Mouse (Mus musculus) thymus, postnatal 25 days (tissue): ENCODE measurements around the gene Flt4.
"Not testable (repeated sequence)": the region's sequence is repeated elsewhere in the genome, so short reads cannot be mapped to it uniquely, and the experiment has no call there.

ENCODE experiments used
- DNase-seq: peaks from one replicate; pipeline ENCODE4 v3.0.0; 2022

The Flt4 gene

GRCm38 (mm10) chr11:49608938-49609867, at the start of gene Flt4:
TSS of gene Flt4 (plus strand) at chr11:49609263.
- DNase-seq: not testable (repeated sequence)

GRCm38 (mm10) chr11:49575054-49575453, 34.0 kb upstream of the Flt4 start:
- DNase-seq: not testable (repeated sequence)

- DNase-seq: not testable (repeated sequence)
Measured at GRCm38 (mm10) chr11:49580452-49580851, 28.6 kb upstream of the Flt4 start.

GRCm38 (mm10) chr11:49590213-49590612, 18.9 kb upstream of the Flt4 start:
- DNase-seq: no peak

GRCm38 (mm10) chr11:49597149-49597548, 11.9 kb upstream of the Flt4 start:
- DNase-seq: not testable (repeated sequence)

GRCm38 (mm10) chr11:49608306-49608705, 757 bp upstream of the Flt4 start:
- DNase-seq: not testable (repeated sequence)

GRCm38 (mm10) chr11:49609868-49610824, 1.1 kb downstream of the Flt4 start:
- DNase-seq: not testable (repeated sequence)

GRCm38 (mm10) chr11:49611349-49611748, 2.3 kb downstream of the Flt4 start:
- DNase-seq: not testable (repeated sequence)

GRCm38 (mm10) chr11:49612154-49612553, 3.1 kb downstream of the Flt4 start:
- no peak for DNase-seq

- no peak for DNase-seq
Measured at GRCm38 (mm10) chr11:49613349-49613748, 4.3 kb downstream of the Flt4 start.

GRCm38 (mm10) chr11:49615856-49616725, 7.0 kb downstream of the Flt4 start:
- DNase-seq: no peak

GRCm38 (mm10) chr11:49618476-49618875, 9.4 kb downstream of the Flt4 start:
- no peak for DNase-seq

- DNase-seq: no peak
Measured at GRCm38 (mm10) chr11:49621953-49622352, 12.9 kb downstream of the Flt4 start.

- no peak for DNase-seq
Measured at GRCm38 (mm10) chr11:49624156-49624555, 15.1 kb downstream of the Flt4 start.

- no peak for DNase-seq
Measured at GRCm38 (mm10) chr11:49625863-49626262, 16.8 kb downstream of the Flt4 start.

GRCm38 (mm10) chr11:49626748-49627147, 17.7 kb downstream of the Flt4 start:
- DNase-seq: no peak

GRCm38 (mm10) chr11:49631154-49631553, 22.1 kb downstream of the Flt4 start:
- DNase-seq: no peak

GRCm38 (mm10) chr11:49632256-49632655, 23.2 kb downstream of the Flt4 start:
- no peak for DNase-seq

- no peak for DNase-seq
Measured at GRCm38 (mm10) chr11:49634101-49634500, 25.0 kb downstream of the Flt4 start.

GRCm38 (mm10) chr11:49635671-49636070, 26.6 kb downstream of the Flt4 start:
- no peak for DNase-seq

GRCm38 (mm10) chr11:49636449-49636848, 27.4 kb downstream of the Flt4 start:
- DNase-seq: no peak

GRCm38 (mm10) chr11:49645677-49646076, 36.6 kb downstream of the Flt4 start:
- DNase-seq: no peak
